Mouse (Mus musculus) neural tube, embryonic 15.5 days (tissue): ENCODE data around the gene Thsd4. TPM values are rescaled to one million over a fixed set of nuclear protein-coding genes. Genes with fewer than 3 reads are reported as not detected.
"Not testable (repeated sequence)": the region's sequence is repeated elsewhere in the genome, so short reads cannot be mapped to it uniquely, and the experiment has no call there.

Experiments
- ATAC-seq: fragments of 200-750 bp; cut with Nextera tagmentation; 2 replicates; pipeline ENCODE4 v1.8.0; 2017; ENCODE audit warnings: mild to moderate bottlenecking, moderate TSS enrichment, moderate library complexity; ENCODE audit not compliant: low FRiP score
- H3K27ac ChIP-seq: fragments of 300-500 bp; sonication (generic); replicated peaks from 2 replicates; pipeline ENCODE4 v1.5.1; 2015; ENCODE audit warnings: mild to moderate bottlenecking, inconsistent platforms
- H3K27me3 ChIP-seq: fragments of 300-500 bp; sonication (generic); replicated peaks from 2 replicates; pipeline ENCODE4 v1.6.1; 2015; ENCODE audit warnings: inconsistent platforms
- H3K36me3 ChIP-seq: fragments of 300-500 bp; sonication (generic); 2 replicates; pipeline ENCODE4 v1.6.1; 2015; ENCODE audit warnings: inconsistent platforms
- H3K4me1 ChIP-seq: fragments of 300-500 bp; sonication (generic); 2 replicates; pipeline ENCODE4 v1.6.1; 2015; ENCODE audit warnings: inconsistent platforms
- H3K4me2 ChIP-seq: fragments of 300-500 bp; sonication (generic); 2 replicates; pipeline ENCODE4 v1.6.1; 2015; ENCODE audit warnings: inconsistent platforms, mild to moderate bottlenecking, moderate library complexity
- H3K4me3 ChIP-seq: fragments of 300-500 bp; sonication (generic); replicated peaks from 2 replicates; pipeline ENCODE4 v1.5.1; 2015; ENCODE audit warnings: mild to moderate bottlenecking, inconsistent platforms
- H3K9ac ChIP-seq: fragments of 300-500 bp; sonication (generic); replicated peaks from 2 replicates; pipeline ENCODE4 v1.6.1; 2015; ENCODE audit warnings: mild to moderate bottlenecking, inconsistent platforms
- H3K9me3 ChIP-seq: fragments of 300-500 bp; sonication (generic); replicated peaks from 2 replicates; pipeline ENCODE4 v1.6.1; 2016; ENCODE audit warnings: inconsistent platforms
- WGBS: fragments of 180-500 bp; shearing (Covaris S2); methylation state at CpG from one replicate; pipeline ENCODE4 v1.1.7; 2015; ENCODE audit warnings: mixed read lengths; 5-methylcytosine and 5-hydroxymethylcytosine counted together
- polyA plus RNA-seq: library from polyadenylated mRNA; unstranded; fragments of >200 nt; fragmentation: Nextera tagmentation; extraction: Ambion mirVana; gene quantifications from 2 replicates; pipeline ENCODE4 v1.2.1, GENCODE M21; 2015

Gene Thsd4
- polyA plus RNA-seq, 1 experiment from 2014 or later: 6.8 TPM

DNA sequence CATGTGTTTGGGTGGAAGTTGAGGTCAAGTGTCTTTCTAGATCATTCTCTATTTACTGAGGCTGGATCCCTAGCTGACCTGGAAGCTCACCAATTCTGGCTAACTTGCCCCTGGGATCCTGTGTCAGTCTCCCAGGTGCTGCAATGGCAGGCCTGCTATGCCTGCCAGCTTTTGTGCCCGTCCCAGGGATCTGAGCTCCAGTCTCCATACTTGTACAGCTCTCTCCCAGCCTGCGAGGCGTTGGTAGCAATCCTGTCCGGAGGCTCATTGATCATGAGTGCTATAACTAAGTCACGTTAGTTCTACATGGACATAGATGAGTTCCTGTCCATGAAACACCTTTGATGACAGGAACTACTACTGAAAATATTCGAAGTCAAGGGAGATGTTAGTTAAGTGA, 578.0 kb downstream of the Thsd4 start:
- H3K9me3 ChIP-seq: no peaks in the 10 kb centered on the region
- no peak for ATAC-seq
- H3K27me3 ChIP-seq: no peaks in the 10 kb centered on the region
- H3K27ac ChIP-seq: no peak overlapping the region
- H3K9ac ChIP-seq: no peak overlapping the region
- H3K36me3 ChIP-seq: no peaks in the 10 kb centered on the region
- H3K4me1 ChIP-seq: peaks cover 3% of the 10 kb centered on the region; the same call in 1 of the 2 replicates
- H3K4me3 ChIP-seq: no peak overlapping the region
- H3K4me2 ChIP-seq: no peak overlapping the region
- 87% methylated on average over 6 of the region's 6 CpGs for WGBS

DNA sequence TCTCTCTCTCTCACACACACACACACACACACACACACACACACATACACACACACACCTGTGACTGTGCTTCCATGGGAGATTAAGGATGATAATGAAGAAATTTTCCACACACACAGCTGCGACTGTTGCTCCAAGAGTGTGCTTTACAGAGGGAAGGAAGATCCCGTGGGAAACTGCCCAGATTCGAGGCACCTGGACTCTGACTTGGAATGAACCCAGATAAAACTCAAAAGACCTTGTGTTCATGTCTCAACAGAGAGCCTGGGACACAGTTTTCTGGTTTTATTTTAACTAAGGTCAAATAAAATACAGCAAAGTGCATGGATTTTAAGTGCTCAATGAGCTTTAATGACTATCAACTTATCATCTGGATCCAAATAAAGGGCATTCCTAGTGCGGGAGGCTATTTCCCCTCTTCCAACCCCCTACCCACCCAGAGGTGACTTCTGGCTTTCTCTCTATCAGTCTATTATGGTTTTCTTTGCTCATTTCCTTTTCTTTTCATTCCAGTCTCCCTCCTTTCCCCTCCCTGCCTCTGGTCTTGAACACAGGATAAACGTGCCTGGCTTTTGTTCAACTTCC, 579.3 kb downstream of the Thsd4 start:
- no peak overlapping the region for H3K9ac ChIP-seq
- peaks cover 3% of the 10 kb centered on the region; the same call in 1 of the 2 replicates for H3K4me1 ChIP-seq
- no peaks in the 10 kb centered on the region for H3K27me3 ChIP-seq
- no peak for ATAC-seq
- WGBS: 32% methylated on average over 5 of the region's 5 CpGs
- no peak overlapping the region for H3K4me3 ChIP-seq
- H3K4me2 ChIP-seq: no peak overlapping the region
- H3K9me3 ChIP-seq: no peaks in the 10 kb centered on the region
- H3K36me3 ChIP-seq: no peaks in the 10 kb centered on the region
- no peak overlapping the region for H3K27ac ChIP-seq

- WGBS: 70% methylated on average over 9 of the region's 9 CpGs
- no peak overlapping the region for H3K4me3 ChIP-seq
- ATAC-seq: no peak
- no peak overlapping the region for H3K4me2 ChIP-seq
- no peak overlapping the region for H3K9ac ChIP-seq
- H3K36me3 ChIP-seq: no peaks in the 10 kb centered on the region
- no peaks in the 10 kb centered on the region for H3K9me3 ChIP-seq
- H3K27me3 ChIP-seq: no peaks in the 10 kb centered on the region
- peaks cover 3% of the 10 kb centered on the region; the same call in 1 of the 2 replicates for H3K4me1 ChIP-seq
- no peak overlapping the region for H3K27ac ChIP-seq
These were observed 579.9 kb downstream of the Thsd4 start for GRCm38 (mm10) chr9:59941885-59942350.

DNA sequence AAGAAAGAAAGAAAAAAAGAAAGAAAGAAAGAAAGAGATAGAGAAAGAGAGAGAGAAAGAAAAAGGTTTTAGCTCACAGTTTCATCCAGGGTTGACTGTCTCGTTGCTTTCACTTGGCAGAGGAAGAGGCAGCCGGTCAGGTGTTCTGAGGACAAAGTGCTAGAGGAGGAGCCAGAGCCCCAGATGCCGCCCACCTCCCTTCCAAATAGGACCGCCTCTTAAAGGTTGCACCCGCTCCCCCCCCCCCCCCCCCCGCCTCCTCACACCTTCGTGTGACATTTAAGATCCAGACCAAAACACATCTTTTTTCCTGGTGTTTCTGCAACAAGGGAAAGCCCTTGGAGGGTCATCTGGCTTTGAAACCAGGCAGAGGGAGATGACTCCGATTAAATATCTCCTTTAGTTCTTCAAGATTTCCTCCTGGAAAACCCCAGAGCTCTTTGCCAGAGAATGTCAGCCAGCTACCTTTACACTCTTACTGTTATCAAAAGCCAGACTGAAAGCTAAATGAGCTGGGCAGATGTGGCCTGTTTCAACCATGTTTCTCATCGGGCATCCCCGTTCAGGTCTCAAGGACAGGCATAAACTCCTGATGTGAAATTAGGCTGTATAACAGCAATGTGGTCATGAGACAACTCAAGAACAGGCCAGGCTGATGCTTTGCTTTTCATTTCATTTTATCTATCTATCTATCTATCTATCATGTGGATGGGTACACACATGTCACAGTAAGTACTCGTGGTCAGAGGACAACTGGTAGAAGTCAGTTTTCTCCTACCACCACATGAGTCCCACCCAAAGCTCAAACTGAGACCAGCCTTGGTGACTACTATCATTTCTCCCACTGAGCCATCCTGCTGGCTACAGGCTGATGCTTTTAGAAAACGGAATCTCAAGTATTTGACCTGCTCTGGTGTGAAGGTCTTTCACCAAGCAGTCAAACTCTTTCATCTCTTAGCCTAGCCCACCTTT, 580.6 kb downstream of the Thsd4 start:
- H3K9me3 ChIP-seq: no peaks in the 10 kb centered on the region
- no peak overlapping the region for H3K4me3 ChIP-seq
- no peak overlapping the region for H3K9ac ChIP-seq
- no peak overlapping the region for H3K27ac ChIP-seq
- ATAC-seq: no peak
- no peak overlapping the region for H3K4me2 ChIP-seq
- no peaks in the 10 kb centered on the region for H3K27me3 ChIP-seq
- H3K4me1 ChIP-seq: peaks cover 3% of the 10 kb centered on the region; the same call in 1 of the 2 replicates
- H3K36me3 ChIP-seq: no peaks in the 10 kb centered on the region
- 76% methylated on average over 11 of the region's 12 CpGs for WGBS

DNA sequence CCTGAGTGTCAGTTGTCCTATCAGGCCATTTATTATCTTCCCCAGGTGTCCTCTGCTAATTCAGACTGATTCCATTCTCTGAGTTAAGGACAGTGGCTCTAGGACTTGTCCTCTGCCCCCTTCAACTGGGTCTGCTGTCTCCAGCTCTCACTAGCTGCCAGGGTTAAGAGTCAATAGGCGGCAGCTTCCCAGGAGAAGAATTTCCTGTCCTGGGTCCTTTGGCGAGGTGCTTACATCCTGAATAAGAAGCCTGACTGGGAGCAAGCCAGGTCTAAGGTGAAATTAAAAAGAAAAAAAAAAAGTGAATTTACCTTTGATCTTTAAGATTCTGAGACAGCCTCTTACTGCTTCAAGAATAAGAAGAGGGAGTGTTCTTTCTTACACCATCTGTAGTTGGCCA, 582.2 kb downstream of the Thsd4 start:
- WGBS: 83% methylated on average over 2 of the region's 2 CpGs
- Histone ChIP-seq H3K4me1 (peaks cover 3% of the 10 kb centered on the region; the same call in 1 of the 2 replicates), H3K4me3 (no peak overlapping the region), H3K36me3 (no peaks in the 10 kb centered on the region), H3K27ac (no peak overlapping the region), H3K27me3 (no peaks in the 10 kb centered on the region), H3K4me2 (no peak overlapping the region), H3K9ac (no peak overlapping the region), H3K9me3 (no peaks in the 10 kb centered on the region)
- no peak for ATAC-seq

- Histone ChIP-seq H3K9ac (no peak overlapping the region), H3K4me2 (no peak overlapping the region), H3K27ac (no peak overlapping the region), H3K36me3 (no peaks in the 10 kb centered on the region), H3K9me3 (no peaks in the 10 kb centered on the region), H3K4me3 (no peak overlapping the region), H3K4me1 (peaks cover 3% of the 10 kb centered on the region; the same call in 1 of the 2 replicates), H3K27me3 (no peaks in the 10 kb centered on the region)
- 80% methylated on average over 8 of the region's 8 CpGs for WGBS
- no peak for ATAC-seq
These were observed 583.3 kb downstream of the Thsd4 start for GRCm38 (mm10) chr9:59938529-59938928.

DNA sequence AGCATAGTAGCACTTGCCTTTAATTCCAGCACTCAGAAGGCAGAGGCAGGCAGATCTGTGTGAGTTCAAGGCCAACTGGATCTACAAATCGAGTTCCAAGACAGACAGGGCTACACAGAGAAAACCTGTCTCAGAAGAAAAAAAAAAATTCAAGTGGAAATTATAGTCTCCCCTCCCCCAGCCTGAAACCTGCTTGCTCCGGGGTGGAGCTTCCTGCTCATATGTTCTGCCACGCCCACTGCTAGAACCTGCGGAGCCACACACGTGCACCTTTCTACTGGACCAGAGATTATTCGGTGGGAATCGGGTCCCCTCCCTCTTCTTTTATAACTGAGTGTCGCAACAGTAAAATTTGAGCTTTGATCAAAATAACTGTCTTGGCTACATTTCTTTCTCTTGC, 586.0 kb downstream of the Thsd4 start:
- not testable (repeated sequence) for H3K4me1 ChIP-seq

DNA sequence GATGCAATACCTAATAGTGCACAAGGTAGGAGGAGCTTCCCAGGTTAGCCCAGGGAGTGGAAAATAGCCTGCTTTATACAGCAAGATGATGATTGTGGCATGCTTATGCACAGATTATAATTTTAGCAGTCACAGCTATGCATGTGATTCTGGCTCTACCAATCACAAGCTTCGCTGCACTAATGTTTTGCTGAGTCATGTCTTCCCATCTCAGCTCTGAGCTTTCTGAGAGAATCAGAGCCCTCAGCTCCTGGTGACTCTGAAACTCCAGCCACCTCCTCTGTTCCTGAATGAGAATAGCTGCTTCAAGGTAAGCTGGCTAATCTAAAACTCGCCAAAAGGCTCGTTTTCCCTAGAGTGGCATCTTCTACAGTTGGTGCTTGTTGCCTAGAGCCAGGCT, 591.6 kb downstream of the Thsd4 start:
- 82% methylated on average over 3 of the region's 3 CpGs for WGBS
- no peak overlapping the region for H3K4me2 ChIP-seq
- H3K4me3 ChIP-seq: no peak overlapping the region
- no peaks in the 10 kb centered on the region for H3K9me3 ChIP-seq
- peaks cover 13% of the 10 kb centered on the region; the same call in 1 of the 2 replicates for H3K36me3 ChIP-seq
- no peak overlapping the region for H3K9ac ChIP-seq
- ATAC-seq: no peak
- H3K27ac ChIP-seq: no peak overlapping the region
- no peaks in the 10 kb centered on the region for H3K27me3 ChIP-seq
- no peaks in the 10 kb centered on the region for H3K4me1 ChIP-seq

More for the DNA sequence above, 586.0 kb downstream of the Thsd4 start:
- not testable (repeated sequence) for H3K27ac ChIP-seq, H3K9me3 ChIP-seq, H3K4me2 ChIP-seq, H3K9ac ChIP-seq, H3K4me3 ChIP-seq, ATAC-seq, H3K36me3 ChIP-seq, H3K27me3 ChIP-seq
- 87% methylated on average over 8 of the region's 8 CpGs for WGBS

Other genes with a start within 250 kb of the Thsd4 start
- 65.7 and 77.7 TPM in 2 replicates for gene Lrrc49, start 166.1 kb upstream of the Thsd4 start, polyA plus RNA-seq
- gene Larp6, start 190.9 kb upstream of the Thsd4 start, polyA plus RNA-seq: 21.5 and 24.1 TPM in 2 replicates